Mouse (Mus musculus) induced T-regulatory cell, adult 2 months (primary cell): ENCODE results near the gene Pcsk5.

ENCODE experiments used
- DNase-seq: peaks from one replicate; pipeline ENCODE4 v3.0.0-alpha.2; 2012; ENCODE audit warnings: low read depth

The Pcsk5 gene

GRCm38 (mm10) chr19:17837471-17837859 is at the start of gene Pcsk5:
Gene Pcsk5, minus strand, starts transcription at chr19:17837632.
- no peak for DNase-seq

GRCm38 (mm10) chr19:17875804-17876203 is 38.4 kb upstream of the Pcsk5 start:
- DNase-seq: no peak

GRCm38 (mm10) chr19:17874388-17874787 is 37.0 kb upstream of the Pcsk5 start:
- DNase-seq: no peak

GRCm38 (mm10) chr19:17873755-17874154 is 36.3 kb upstream of the Pcsk5 start:
- no peak for DNase-seq

- no peak for DNase-seq
Measured at GRCm38 (mm10) chr19:17866317-17866891, 29.0 kb upstream of the Pcsk5 start.

- DNase-seq: no peak
Measured at GRCm38 (mm10) chr19:17860351-17861014, 23.1 kb upstream of the Pcsk5 start.

GRCm38 (mm10) chr19:17856741-17857140 is 19.3 kb upstream of the Pcsk5 start:
- DNase-seq: no peak

- no peak for DNase-seq
Measured at GRCm38 (mm10) chr19:17848417-17848816, 11.0 kb upstream of the Pcsk5 start.

- DNase-seq: no peak
Measured at GRCm38 (mm10) chr19:17845967-17846366, 8.5 kb upstream of the Pcsk5 start.

GRCm38 (mm10) chr19:17841586-17841985 is 4.2 kb upstream of the Pcsk5 start:
- DNase-seq: no peak

GRCm38 (mm10) chr19:17839856-17840255 is 2.4 kb upstream of the Pcsk5 start:
- no peak for DNase-seq

- DNase-seq: no peak
Measured at GRCm38 (mm10) chr19:17836566-17837470, 614 bp downstream of the Pcsk5 start.

GRCm38 (mm10) chr19:17835681-17836565 is 1.5 kb downstream of the Pcsk5 start:
- DNase-seq: no peak

GRCm38 (mm10) chr19:17834894-17835293 is 2.5 kb downstream of the Pcsk5 start:
- no peak for DNase-seq

- no peak for DNase-seq
Measured at GRCm38 (mm10) chr19:17831376-17831775, 6.1 kb downstream of the Pcsk5 start.

- DNase-seq: no peak
Measured at GRCm38 (mm10) chr19:17828414-17828813, 9.0 kb downstream of the Pcsk5 start.

GRCm38 (mm10) chr19:17826694-17827093 is 10.7 kb downstream of the Pcsk5 start:
- no peak for DNase-seq

GRCm38 (mm10) chr19:17820046-17820445 is 17.4 kb downstream of the Pcsk5 start:
- no peak for DNase-seq

GRCm38 (mm10) chr19:17819081-17819480 is 18.4 kb downstream of the Pcsk5 start:
- no peak for DNase-seq

- no peak for DNase-seq
Measured at GRCm38 (mm10) chr19:17815062-17815461, 22.4 kb downstream of the Pcsk5 start.

- no peak for DNase-seq
Measured at GRCm38 (mm10) chr19:17813449-17813990, 23.9 kb downstream of the Pcsk5 start.

- DNase-seq: no peak
Measured at GRCm38 (mm10) chr19:17812661-17813060, 24.8 kb downstream of the Pcsk5 start.
